Mouse (Mus musculus) lung, adult 2 months (tissue): ENCODE measurements at regions not wholly inside any gene's neighbourhood (a gene's known extent, or its start where the extent isn't known, plus 50 kb on each side); places are given as distances from the start of the nearest gene placed in this dataset.

Experiments
- CTCF ChIP-seq: fragments of 200-500 bp; IDR thresholded peaks from 2 replicates; pipeline ENCODE4 v1.5.1; 2011; ENCODE audit warnings: mild to moderate bottlenecking, low read length, control low read depth; ENCODE audit not compliant: insufficient read depth
- POLR2A ChIP-seq: fragments of 200-500 bp; IDR thresholded peaks from 2 replicates; pipeline ENCODE4 v1.6.1; 2011; ENCODE audit warnings: low read depth, mild to moderate bottlenecking, control low read depth, low read length, borderline replicate concordance; ENCODE audit errors: extremely low read depth

DNA sequence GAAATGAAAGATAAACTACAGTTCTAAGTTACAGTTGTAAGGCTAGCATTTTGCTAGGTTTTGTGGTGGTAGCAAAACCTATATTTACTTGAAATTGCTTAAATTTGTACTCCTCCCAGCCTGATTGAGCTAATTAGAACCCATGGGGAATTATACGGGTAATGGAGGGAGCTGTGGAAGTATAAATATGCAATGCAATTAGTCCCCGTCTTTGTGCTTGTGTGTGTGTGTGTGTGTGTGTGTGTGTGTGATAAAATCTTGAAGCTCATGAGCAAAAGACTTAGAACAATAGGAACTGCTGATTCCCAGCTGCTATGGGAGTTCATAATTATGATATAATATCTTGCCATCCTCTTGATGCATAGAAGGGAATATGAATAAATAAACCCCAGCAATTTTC, 321.7 kb upstream of the Thsd7b start:
- TF ChIP-seq CTCF (no peak), POLR2A (no peak)
